Mouse (Mus musculus): Measurements from ENCODE around the gene Borcs5.
A peak's percentile ranks its signal among the peaks of the same experiment; 100 is the strongest.
"Not testable (repeated sequence)": the region's sequence is repeated elsewhere in the genome, so short reads cannot be mapped to it uniquely, and the experiment has no call there.

Borcs5 gene

DNA sequence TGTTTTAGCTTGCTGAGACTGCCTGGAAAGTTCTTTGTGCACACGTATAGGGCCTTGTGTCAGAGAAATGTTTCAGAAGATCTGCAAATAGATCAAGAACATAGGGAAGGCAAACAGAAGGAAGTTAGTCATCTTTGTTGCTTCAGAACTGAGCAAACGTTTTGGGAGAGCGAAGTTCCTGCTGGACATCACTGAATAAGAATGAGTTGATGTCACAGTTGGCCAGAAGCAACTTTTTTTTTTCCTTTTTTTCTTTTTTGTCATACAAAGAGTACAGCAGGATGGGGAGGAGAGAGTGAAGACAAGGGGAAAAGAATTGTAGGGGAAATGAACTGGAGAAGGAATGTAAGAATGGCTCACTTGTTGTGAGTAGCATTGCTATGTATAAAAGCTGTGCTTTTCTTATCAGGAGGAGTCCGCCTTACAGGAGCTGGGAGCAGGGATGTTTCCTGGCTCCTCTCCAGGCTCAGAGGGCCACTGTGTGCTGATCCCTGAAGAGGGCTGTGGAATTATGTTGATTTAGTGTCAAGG lies 31.6 kb downstream of the Borcs5 start:
- DNase-seq (ENCODE audit: low read depth, low spot score), result no peak

DNA sequence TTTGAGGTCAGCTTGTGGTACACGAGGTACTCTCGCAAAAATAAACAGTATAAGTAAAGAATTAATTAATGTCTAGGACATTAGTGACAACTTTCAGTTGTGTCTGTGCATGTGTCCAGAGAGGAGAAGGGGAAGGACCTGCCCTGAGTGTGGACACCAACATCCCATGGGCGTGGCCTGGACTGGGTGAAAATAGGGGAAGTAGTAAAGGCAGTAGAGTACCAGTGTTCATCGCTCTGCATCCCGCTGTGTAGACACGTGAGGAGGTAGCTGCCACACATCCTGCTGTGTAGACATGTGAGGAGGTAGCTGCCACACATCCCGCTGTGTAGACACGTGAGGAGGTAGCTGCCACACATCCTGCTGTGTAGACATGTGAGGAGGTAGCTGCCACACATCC lies 34.4 kb downstream of the Borcs5 start:
- DNase-seq (ENCODE audit: low read depth, low spot score), result not testable (repeated sequence)

DNA sequence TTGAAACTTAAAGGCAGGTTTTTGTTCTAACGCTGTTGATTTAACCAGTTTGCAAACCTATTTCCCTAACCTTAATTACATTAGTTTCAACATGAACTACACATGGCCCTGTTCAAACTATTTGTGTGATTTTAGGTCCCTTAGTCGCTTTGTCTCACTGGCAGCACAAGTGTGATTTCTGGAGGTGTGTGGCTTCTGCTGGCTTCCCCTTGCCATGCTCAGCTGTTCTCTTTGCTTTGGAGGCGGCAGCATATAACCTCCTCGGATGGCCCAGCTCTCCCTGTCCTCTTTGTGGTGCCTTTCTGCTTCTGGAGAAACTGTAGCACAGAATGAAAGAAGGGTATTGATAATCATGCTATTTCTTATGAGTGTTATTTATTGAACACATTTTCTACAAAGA lies 38.2 kb downstream of the Borcs5 start:
- no peak for DNase-seq (ENCODE audit: low read depth, low spot score)

DNA sequence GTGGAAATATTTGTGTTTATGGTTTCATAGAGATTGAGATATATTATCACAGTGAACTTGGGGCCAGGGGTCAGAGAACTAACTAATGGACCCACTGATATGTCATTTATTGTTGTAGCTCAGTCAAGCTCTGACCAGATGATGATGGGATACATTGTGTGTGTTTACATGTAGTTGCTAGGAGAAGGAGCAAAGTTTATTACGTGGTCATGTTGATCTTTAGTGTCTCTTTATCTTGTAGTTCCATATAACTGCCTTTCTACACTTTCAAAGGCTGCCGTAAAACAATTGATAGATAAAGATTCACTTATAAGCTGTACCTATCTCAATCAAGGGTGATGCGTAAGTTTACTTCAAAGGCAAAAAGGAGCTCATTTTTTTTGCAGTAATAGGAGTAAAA lies 38.7 kb downstream of the Borcs5 start:
- no peak for DNase-seq (ENCODE audit: low read depth, low spot score)

DNA sequence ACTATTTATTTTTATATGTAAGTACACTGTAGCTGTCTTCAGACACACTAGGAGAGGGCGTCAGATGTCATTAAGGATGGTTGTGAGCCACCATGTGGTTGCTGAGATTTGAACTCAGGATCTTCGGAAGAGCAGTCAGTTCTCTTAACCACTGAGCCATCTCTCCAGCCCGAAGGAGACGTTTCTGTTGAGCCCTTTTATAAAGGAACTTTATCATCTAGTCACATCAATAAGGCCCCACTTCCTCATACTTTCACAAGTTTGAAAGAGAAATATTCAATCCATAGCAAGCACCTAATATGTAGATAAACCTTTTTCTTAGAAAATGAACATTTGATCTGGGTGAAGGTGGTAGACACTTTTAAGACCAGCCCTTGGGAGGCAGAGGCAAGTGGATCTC lies 40.0 kb downstream of the Borcs5 start:
- not testable (repeated sequence) for DNase-seq (ENCODE audit: low read depth, low spot score)

DNA sequence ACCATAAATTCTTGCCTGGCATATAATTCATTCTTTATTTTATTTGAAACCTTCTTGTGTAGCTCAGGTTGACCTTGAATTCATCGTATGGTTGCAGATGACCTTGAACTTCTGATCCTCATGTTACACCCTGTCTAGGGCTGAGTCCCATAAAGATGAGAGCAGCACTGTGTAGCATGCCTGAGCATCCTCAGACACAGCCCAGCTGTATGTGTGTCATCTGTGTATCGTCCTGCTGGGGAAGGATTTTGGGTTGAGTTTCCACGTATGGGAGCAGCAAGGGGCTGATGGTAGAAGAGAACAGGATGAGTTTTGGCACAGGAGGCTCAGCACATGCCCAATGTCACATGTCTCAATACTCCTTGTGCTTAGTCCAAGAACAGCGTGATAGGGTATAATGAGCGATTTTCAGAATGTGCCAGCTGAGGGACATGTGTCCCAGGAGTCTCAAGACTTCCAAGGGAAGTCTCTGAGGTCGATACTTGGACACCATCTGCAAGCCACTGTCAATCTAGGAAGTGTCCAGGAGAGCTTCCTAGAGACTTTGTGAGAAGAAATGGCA lies 45.1 kb downstream of the Borcs5 start:
- DNase-seq (ENCODE audit: low read depth, low spot score), result no peak

DNA sequence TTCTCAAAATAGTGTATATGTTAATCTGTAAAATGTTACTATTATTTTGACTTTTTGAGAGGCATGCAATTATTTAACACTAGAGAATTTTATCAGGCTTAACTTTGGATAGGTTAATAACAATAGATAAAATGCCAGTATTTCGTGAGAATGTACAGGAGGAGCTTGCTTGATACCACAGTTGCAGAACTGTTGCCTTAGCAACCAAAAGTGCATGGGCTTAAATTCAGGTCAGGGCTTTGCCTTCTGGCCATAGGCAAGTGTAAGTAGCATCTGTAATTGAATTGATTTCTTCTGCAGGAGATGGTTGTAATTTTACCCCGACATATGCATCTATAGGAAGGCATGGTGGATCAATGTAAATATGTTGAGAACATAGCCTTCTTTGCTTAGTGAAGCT lies 45.7 kb downstream of the Borcs5 start:
- DNase-seq (ENCODE audit: low read depth, low spot score), result no peak

DNA sequence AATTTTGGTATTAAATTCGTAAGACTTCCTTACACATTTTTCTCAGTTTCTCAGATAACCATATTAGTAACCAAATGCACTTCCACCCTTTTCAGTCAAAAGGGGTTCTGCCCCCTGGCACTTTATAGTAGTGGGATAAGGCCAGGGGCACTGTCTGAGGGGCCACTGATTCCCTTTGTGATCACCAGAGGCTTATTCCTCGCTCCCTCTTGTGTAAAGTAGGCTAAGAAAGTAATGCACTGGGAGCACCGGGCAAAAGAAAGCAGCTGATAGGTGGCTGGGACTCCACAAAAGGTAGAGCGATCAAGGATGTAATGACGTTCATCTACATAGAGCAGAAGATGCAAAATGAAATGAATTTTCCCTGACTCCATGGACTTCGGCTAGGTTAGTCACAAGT lies 46.2 kb downstream of the Borcs5 start:
- no peak for DNase-seq (ENCODE audit: low read depth, low spot score)

DNA sequence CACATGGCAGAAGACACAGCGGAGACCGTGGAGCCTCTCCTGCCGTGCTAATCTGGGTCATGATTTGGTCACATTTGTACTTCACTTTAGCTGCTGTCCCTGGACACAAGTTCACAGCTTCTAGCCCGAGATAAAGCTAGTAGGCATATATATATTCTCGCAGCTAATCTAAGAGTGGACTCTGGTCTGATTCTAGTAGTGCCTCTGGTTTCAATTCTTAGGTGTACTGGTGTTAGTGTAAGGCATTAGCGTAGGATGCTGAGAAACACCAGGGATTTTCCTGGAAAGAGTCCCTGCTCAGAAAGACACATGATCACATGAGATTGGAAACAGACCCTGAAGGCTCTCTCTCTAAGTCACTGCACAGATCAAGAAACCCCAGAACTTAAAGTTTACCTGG lies 55.2 kb downstream of the Borcs5 start:
- DNase-seq (ENCODE audit: low read depth, low spot score), result no peak

DNA sequence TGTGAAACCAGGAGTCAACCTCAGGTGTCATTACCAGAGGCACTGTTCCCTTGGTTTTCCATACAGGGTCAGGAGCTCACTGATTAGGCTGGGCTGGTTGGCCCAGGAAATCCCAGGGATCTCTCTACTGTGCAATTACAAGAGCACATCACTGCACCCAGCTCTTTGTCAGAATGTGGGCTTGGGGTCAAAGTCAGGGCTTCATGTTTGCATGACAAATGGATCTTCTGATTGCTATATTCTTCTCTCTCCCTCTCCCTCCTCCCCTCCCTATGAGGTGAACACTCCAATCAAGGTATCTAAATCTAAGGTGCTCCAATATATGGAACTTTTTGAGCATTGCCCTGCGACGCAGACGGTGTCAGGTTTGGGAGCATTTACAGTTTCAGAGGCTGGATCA lies 55.7 kb downstream of the Borcs5 start:
- no peak for DNase-seq (ENCODE audit: low read depth, low spot score)

DNA sequence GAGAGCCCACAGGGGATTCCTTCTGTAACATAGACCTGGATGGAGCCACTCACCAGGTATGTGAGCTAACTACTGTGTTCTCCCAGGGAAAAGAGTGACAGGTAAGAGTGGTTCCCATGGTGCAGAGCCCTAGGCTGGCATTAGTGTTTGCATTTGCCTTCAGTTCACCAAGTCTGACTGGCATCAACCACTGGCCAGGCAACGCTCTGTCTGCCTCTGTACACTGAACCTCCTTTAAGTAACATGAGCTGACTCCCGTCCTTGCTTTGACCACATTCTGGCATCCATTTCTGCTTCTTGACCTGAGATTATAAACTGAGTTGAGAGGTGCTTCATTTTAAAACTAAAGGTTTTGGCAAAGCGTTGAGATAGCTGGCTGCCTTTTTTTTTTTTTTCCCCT lies 56.3 kb downstream of the Borcs5 start:
- DNase-seq (ENCODE audit: low read depth, low spot score), result no peak

DNA sequence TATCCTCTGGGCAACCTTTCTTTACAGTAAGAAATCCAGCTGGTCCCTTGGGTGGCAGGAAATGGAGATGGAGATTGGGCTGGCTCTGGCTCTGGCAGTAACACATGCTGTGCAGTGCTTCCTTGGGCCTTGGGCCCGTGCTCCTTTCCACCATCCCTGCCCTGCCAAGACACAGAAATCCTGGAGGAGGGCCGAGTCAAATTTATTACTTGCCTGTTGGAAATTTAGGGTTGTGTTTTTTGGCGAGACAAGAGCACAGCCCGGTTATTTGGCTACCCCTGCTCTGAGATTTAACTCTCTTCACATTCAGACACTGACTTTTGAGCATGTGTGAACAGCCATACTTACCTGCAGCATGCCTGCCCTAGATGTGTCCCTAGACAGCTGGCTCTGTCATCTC lies 56.8 kb downstream of the Borcs5 start:
- no peak for DNase-seq (ENCODE audit: low read depth, low spot score)

DNA sequence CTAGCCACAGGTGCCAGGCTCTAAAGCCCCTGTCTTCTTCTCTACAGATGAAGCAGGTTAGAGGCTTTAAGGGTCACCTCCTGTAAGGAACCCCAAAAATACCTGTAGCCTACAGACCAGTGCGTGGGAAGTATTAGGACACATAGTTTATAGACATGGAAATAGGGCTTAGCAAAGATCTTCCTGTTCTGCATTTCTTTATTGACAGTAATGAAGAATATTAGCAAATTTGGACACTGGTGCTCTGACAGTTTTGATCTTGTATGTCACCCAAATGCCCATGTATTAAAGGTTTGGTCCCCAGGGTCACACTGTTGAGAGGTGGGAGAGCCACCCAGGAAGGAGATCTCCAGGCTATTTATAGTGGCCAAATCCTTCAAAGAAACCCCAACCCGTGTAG lies 57.2 kb downstream of the Borcs5 start:
- DNase-seq (ENCODE audit: low read depth, low spot score), result no peak

DNA sequence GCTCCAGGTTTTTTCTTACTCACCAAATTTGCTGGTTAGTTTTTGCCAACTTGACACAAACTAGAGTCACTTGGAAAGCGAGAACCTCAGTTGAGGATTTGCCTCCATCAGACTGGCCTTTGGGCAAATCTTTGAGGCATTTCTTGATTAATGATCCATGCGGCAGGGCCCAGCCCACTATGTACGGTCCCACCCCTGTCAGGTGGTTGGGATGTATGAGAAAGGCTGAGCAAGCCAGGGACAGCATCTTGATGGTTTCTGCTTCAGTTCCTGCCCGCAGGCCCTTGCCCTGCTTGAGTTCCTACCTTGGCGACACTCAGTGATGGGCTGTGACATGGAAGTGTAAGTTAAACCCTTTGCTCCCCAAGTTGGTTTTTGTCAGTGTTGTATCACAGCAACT lies 58.9 kb downstream of the Borcs5 start:
- no peak for DNase-seq (ENCODE audit: low read depth, low spot score)

DNA sequence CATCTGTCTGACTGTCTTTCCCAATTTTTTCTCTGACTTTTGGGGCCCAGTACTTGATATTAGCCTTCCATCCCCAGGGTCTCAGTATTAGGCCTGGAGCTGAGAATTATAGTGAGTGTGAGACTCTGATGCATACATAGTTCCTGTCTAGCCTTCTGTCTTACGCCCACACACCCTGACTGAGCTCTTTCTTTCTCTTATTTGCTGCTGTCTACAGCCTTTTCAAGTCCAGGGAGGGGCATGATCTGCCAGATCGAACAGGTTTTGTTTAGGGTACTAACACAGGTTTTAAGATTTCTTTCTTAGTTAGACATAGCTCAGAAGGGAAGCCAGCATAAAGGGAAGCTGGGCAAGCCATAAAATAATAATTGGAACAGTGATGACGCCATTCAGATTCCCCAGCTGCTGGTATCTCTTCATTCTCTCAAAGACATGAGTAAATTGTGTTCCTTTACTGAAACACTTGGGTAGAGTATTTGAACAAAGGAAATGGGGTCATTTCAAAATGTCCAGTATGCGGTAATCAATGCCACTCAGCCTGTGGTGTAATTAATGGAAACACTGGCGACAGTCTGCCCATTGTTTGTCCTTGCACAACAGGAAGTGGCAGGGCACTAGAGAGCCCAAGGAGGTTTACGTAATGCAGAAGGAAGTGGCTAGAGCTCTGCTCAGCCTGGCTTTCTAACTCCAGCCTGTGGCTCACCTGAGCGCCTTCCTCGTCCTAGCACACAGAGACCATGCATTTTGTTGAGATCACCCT lies 61.3 kb downstream of the Borcs5 start:
- DNase-seq (ENCODE audit: low read depth, low spot score), result peak; percentile 22

DNA sequence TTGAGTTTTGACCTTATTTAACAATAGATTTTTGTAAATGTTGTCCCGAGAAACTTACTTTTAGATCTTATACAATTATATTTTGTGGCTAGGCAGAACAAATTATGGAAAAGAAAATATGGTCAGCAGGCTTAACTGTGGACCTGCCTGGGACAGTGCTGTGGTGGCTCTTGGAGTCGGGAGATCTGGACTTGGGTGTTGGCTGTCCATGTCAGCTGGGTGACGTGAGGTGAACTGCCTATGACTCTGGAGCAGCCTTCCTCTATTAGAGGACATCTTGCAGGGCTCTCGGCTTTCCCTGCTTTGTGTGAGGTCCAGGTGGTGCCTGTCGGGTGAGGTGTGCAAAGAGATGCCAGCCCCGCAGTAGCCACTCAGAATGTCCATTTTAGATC lies 61.9 kb downstream of the Borcs5 start:
- DNase-seq (ENCODE audit: low read depth, low spot score), result no peak

DNA sequence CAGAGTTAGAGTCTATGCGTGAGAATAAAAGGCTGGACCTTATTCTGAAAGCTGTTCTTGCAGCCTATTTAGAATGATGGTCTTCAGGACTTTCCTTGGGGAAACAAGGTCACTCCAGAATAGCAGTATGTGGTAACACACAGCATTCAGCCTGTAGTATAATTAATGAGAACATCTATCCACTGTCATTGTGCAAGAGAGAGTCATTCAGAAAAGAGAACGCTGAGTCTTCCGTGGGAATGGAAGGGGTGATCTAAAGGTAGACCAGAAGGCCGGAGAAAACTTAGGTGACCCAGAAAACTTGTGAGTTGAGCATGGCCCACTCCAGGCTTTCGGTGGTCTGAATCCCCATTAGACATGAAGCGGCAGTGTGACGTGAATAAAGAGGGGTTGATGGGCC lies 62.9 kb downstream of the Borcs5 start:
- DNase-seq (ENCODE audit: low read depth, low spot score), result no peak

DNA sequence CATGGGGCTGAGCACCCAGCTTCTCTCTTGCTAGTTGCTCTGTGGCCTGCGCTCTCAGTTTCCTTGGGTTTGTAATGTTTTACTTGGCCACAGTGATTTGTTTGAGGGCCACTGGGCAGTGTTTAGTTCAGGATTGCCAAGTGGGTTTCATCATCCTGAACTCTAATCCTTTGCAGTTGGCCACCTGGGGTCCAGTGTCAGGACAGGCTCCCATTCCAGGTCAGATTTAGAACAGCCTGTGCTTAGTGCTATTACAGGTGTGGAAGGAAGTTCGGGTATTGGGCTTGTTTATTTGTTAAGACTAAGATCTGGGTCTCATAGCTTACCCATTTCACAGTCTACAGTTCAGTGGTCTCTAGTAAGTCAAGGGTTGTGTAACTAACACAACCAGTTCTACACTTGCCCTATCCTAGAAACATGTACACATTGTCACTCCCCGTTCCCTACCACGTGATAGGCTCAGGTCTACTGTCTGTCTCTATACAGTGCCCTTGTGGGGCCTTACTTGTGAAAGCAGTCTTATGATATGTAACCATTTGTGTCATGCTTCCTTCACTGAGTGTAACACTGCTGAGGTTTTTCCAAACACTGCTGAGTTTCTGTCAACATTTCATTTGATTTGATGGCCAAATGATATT lies 63.9 kb downstream of the Borcs5 start:
- DNase-seq (ENCODE audit: low read depth, low spot score), result no peak

DNA sequence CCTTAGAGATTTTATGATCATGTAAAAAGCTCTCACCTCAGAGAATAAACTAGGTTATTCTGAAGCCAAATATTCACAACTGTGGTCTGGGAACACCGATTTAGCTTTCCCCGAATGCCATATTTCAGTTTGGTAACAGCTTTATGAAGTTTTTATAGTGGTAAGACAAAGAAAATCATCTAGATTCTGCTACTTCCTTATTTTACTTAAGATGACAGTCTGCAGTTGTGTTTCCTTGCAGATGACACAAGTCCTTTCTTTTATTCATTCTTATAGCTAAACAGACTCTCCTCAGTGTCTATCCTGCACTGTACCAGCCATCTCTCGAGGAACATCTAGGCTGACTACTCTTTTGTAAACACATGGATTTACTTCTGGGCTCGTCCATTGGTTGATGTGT lies 67.2 kb downstream of the Borcs5 start:
- DNase-seq (ENCODE audit: low read depth, low spot score), result peak; percentile 71

DNA sequence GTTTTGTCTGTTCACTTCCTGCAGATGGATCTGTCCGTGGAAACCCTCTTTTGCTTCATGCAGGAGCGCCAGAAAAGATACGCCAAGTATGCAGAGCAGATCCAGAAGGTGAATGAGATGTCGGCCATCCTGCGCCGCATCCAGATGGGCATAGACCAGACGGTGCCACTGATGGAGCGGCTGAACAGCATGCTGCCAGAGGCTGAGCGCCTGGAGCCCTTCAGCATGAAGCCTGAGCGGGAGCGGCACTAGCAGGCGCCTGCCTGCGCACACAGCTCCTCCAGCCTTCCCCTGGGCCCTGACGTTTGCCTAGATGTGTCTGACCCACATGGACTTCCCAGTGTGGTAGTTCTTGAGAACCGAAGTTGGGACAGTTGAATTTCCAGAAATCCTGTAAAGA lies 70.7 kb downstream of the Borcs5 start:
- DNase-seq (ENCODE audit: low read depth, low spot score), result no peak

DNA sequence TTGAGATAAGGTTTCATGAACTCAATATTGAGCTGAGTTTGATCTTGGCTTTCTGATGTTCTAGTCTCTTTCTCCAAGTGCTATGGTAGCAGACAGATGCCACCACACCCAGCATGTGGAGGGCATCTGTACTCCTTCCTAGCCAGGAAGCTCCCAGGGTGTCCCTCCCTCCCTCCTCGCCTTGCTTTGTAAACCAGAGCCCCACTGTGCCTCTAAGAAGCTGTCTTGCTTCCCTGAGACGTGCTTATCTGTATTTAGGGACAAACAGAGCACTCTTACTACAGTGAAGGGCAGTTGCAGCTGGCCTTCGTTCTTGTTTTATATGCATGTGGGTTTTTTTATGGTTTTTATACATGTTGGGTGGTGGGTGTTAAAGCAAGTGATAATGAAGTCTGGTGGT lies 74.0 kb downstream of the Borcs5 start:
- DNase-seq (ENCODE audit: low read depth, low spot score), result no peak

DNA sequence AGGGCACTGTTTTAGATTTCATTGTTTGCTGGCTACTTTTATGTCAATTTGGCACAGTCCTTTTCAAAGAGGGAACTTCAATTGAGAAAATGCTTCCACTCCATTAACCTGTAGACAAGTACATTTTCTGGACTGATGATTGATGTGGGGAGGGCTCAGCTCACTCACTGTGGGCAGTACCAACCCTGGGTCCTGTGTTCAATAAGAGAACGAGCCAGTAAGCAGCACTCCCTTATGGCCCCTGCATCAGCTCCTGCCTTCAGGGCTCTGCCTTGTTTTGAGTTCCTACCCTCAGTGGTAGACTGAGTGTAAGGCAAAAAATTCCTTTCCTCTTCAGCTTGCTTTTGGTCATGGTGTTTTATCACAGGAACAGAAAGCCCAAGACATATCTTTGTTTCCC lies 74.6 kb downstream of the Borcs5 start:
- DNase-seq (ENCODE audit: low read depth, low spot score), result no peak

DNA sequence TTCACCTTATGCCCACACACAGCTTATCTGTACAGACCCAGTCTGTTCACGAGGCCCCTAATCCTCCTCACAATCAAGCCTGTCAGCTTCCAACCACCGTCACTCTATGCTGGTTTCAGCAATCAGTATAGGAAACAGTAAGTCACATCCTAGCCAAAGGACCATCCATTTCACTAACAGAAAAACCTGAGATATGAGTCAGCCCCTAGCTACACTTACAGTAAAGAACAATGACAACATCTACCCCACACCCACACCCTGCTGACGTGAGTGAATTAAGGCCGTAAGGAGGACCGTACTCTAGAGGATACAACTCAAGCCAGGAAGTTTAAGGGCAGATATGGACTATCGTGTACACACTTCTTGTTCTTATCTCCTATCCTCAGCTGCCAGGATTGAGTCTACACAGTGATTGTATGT lies 76.9 kb downstream of the Borcs5 start:
- no peak for DNase-seq (ENCODE audit: low read depth, low spot score)
